Mouse (Mus musculus) embryonic fibroblast, embryonic 13.5 days (primary cell): ENCODE results near the gene Krtcap2.

ENCODE experiments used
- CTCF ChIP-seq: IDR thresholded peaks from 2 replicates; pipeline ENCODE4 v1.5.1; 2011; ENCODE audit warnings: mild to moderate bottlenecking, control low read depth, low read length, moderate library complexity, borderline replicate concordance; ENCODE audit not compliant: insufficient read depth
- POLR2A ChIP-seq: IDR thresholded peaks from 2 replicates; pipeline ENCODE4 v1.6.1; 2011; ENCODE audit warnings: low read depth, mild to moderate bottlenecking, control low read depth, low read length, moderate library complexity

DNA sequence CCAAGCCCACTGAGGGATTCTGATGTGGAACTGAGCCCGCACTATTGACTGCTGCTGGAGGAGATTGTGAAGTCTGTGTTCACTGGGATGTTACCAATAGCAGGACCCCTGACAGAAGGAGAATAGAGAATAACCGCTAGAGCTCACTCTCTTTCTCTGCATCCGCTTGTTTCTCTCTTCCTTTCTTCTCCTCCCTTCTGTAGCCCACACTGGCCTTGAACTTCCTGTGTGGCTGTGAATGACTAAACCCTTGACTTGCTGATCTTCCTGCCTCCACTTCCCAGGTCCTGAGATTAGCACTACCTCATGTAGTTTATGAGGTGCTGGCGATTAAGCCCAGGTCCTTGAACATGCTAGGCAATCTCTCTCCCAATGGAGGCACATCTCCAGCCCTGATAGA lies 1.7 kb downstream of the Krtcap2 start:
- 0 out of 2 replicates have a peak, but pooled peaks have one; percentile 24 for TF ChIP-seq POLR2A
- TF ChIP-seq CTCF, result no peak
